Mouse (Mus musculus) heart, adult 8-10 months (tissue): Measurements from ENCODE around the gene Myo16. TPM values are rescaled to one million over a fixed set of nuclear protein-coding genes. Genes with fewer than 3 reads are reported as not detected.

Experiments
- DNase-seq: peaks from one replicate; pipeline ENCODE4 v3.0.0; 2022; ENCODE audit warnings: low spot score
- total RNA-seq, 4 experiments: library from RNA; stranded (reverse); gene quantifications; 2 replicates each; pipeline ENCODE4 v1.2.4; 2022

Gene Myo16
- total RNA-seq, 4 experiments from 2014 or later = 0.50 to 4.1 (median 2.6) TPM

DNA sequence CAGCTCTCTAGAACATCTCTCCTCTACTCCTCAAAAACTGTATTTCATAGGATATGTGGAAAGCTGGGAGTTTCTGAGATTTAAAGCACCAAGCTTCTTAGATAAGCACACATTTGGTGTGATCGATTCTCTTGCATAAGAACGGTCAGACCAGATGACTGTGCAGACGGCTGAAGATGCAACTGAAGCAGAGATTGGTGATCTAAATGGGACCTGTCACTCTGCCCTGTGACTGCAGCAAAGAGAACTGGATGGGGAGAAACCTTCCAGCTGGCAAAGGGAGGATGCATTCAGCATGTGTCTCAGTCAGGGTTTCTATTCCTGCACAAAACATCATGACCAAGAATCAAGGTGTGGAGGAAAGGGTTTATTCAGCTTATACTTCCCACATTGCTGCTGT, 318.7 kb downstream of the Myo16 start:
- no peak for DNase-seq

DNA sequence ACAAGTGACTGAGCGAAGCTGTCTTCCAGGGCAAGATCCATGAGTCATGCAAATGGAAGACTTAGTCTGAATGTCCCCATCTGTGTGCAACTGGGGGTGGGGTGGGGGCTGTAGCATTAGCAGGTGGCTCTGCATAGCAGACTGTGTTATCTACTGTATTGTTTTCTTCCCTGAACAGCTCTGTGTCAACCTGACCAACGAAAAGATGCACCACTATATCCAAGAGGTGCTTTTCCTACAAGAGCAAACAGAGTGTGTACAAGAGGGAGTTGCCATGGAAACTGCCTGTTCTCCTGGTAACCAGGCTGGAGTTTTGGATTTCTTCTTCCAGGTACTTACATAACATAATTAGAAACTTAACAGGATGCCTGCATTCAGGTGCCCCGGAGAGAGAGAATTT, 320.7 kb downstream of the Myo16 start:
- no peak for DNase-seq

DNA sequence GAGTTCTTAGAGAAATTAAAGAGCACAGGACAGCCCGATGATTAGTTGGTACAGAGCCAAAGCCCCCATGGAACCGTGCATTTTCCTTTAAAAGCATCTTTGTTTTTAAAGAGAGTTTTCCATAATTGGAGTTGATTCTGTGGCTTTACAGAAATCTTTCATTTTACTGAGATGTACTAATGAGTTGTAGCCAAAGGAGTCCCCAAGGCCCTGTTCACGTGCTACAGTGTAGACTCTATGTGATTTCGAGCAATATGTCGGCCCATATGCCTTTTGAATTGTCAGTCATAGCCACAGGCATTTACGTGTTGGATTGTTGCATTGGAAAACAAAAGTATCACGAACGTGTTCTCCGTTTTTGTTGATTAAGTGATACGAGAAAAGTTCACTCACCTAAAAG, 325.3 kb downstream of the Myo16 start:
- no peak for DNase-seq

DNA sequence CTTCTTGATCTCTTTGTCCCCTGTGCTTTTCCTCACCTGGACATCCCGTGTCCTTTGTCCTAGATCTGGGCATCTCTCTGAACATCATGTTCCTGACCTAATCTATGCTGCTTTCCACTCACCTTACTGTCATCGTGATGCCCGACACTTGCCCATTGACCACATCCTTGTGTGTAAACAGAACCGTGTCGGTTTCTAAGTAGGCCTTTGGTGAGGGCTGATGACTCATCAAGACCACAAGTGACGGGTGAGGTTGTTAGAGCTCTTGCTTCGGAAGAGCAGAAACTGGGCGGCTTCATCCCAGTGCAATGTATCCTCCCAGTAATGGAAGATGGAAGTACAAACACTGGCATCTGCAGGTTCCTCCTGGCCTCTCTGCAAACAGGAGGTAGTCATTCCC, 327.1 kb downstream of the Myo16 start:
- DNase-seq = no peak

DNA sequence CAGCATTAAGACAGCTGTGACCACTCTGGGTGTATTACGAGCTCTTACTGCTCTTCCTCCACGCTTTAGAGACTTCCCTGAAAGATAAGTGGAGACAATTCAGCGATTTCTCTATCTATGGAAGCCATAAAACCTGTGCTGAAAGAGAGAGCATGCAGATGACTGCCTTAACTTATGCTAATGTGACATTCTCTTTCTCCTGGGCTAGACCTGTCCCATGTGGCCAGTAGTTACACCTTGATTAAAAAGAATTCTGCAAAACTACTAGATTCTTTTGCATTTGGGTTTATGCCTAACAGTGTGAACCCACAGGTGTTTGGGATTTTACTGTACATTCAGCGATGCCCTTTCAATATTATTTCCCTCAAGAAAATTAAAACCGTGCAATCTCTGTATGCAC, 328.4 kb downstream of the Myo16 start:
- DNase-seq = no peak

DNA sequence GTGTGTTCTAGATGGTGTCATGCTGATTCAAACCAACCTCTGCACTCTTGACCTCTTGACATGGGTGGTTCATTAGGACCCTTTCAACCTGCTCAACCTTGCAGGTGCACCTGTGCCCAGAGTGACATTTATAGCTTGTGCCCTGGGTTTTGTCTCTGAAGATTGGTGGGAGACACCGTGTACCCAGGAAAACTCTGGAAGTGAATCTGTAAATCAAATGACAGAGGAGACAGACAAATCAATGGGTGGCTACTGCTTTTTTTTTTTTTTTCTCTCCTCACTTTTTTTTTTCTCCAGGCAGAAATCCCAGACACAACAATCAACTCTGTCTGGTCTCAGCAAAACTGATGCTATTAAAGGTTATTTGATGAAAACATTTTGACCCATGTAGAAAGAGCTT, 329.2 kb downstream of the Myo16 start:
- no peak for DNase-seq

DNA sequence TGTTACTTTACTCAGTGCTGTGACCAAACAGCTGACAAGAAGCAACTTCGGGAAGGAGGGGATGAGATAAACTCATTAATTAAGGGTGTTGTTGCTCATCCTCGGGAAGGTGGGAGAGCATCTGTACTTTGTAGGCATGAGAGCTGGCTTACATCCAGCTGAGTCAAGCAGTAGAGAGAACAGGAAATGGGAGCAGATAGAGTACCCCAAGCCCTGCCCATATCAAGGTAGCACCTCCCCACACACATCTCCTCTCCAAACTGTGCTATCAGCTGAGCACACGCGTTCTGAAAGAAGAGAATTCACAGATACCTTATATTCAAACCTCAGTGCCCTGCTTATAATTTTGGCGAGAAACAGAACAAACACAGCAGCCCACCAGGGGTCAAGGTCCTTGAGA, 330.1 kb downstream of the Myo16 start:
- no peak for DNase-seq

DNA sequence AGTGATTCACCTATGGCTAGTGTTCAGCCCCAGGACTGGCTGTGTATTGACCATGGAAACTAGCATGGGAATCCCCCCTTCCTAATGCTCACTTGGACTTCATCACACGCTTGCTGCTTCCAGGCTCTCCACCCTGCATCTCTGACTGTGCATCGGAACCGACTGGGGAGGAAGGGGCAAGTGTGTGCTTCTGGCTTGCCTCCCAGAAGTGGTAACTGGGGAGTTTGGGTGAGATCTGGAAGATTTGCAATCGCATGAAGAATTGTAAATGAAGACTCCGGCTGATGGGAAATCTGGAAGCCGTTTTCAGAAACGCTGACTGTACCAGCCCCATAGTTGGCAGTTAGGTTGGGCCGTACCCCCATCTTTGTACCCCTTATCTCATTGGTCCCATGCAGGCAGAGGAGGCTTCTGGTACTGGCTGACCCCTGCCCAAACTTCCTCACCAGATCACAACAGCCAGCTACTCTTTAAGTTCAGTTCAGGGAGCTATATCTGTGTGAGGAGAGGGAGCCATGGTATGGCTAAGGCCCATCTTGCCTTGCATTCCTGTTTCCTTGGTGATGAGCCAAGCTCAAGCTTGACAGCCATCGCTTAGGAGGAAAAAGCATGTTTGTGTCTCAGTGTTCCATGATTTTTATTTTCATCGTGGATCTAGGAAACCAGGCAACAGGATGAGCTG, 336.2 kb downstream of the Myo16 start:
- DNase-seq = no peak

DNA sequence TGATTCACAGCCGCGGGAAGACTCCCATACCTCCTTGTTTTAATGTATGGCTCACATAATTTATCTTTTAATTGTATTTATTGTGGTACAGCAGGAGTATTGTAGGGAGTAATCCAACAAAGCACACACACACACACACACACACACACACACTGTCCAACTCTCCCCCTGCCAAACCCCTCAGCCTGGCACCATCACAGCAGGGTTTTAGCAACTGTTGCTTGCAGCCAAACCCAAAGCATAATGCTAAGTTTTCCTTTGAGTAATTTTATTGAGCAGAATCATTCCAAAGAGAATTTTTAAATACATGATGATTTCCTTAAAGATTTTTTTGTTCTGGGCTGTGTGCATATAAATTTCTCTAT, 336.7 kb downstream of the Myo16 start:
- no peak for DNase-seq

DNA sequence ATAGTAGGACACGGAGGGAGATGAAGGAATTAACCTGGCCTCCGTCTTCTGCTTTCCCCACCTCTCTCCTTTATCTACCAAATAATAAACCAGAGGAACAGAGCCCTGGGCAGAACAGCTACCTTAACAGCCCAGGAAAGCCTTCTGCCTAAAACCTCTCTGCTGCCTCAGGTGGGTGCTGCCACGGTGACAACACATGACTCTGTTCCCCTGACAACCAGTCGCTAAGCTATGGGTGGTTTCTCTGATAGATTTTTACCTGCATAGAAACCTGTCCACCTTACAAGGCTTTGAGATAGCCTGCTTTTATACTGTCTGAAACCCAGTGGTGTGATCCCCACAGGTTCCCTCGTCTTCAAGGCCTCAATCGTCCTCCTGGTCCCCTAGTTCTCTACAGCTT, 337.2 kb downstream of the Myo16 start:
- no peak for DNase-seq

DNA sequence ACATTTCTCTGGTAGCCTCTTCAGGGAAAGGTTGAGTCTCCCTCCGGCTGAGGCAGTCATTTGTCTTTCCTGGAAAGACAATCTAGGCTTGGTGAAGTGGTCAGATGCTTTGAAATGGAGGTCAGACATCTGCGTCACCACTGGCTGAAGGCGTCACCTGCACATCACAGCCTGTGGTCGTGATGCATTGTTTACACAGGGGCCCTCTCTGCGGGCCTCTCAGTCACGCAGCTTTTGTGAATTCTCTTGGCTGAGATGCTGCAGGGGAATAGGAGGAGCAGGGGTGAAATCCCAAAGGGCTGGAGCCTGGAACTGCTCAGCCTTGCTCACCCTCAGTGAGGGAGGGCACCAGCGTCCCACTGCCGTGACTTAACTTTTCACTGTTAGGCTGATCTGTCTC, 346.1 kb downstream of the Myo16 start:
- DNase-seq = no peak

DNA sequence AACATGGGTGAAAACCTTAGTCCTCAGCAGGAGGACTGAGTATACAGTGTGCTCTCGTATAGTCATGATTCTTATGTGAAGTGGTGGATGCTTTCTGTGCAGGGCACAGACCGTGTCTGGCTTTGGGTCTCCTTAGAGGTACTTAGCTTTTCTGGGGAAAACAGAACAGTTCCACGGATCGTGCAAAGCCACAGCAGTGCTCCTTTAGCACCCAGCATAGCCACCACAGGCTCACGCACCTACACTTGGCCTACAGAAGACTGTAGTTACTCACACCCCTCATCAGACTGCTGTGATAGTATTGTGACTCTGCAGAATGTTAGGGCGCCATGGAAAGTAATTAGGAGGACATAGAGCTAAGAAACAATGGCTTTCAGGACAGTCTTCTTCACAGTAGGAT, 346.8 kb downstream of the Myo16 start:
- no peak for DNase-seq

DNA sequence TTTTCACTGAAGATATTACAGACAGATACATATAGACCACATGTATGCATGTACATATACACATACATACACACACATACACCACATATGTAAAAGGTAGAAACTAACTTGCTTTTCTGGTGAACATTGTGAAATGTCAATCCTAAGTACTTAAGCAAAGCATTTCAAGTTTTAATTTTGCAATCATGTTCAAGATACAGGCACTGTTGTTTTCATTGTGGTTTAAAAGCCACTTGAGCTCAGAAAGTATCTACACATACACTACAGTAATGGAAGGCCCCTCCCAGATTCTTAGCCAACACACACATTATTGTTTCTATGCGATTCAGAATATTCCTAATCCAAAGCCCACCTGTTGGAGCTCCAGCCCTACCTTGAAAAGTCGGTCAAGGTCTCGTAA, 348.0 kb downstream of the Myo16 start:
- DNase-seq = no peak

DNA sequence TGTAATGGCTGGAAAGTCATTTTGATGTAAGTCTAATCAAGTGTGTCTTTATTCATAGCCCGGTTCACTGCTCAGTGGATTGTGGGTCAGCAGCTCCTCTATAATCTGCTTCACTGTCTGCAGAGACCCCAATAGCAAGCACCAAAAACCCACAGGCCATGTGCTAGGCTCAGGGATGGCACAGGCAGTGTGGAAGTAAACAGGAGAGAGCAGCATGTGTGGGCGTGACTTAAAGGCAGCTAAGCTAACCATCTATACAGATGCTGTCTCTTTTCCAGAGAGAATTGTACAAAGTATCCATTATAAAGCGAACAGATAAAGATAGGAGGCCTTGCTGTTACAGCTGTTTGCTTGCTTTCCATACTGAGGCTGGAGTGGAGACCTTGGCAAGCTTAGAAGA, 358.4 kb downstream of the Myo16 start:
- DNase-seq = no peak

DNA sequence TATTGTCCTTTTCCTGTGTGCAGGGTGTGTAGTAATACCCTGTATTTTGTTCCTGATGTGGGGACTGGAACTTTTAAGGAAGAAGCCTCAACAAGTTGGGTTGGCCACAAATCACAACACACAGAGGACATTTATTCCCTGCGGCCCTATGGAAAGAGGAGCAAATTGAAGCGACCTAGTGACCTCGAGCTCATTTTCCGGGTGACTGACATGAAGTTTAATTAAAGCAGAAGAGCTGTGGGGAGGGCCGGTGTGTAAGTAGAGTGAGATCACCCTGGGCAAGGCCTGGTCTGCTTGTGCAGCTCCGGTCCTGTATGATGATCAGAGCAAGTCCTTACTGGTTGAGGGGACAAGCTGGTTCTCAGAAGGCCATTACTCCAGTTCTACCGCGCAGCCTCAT, 363.7 kb downstream of the Myo16 start:
- no peak for DNase-seq

DNA sequence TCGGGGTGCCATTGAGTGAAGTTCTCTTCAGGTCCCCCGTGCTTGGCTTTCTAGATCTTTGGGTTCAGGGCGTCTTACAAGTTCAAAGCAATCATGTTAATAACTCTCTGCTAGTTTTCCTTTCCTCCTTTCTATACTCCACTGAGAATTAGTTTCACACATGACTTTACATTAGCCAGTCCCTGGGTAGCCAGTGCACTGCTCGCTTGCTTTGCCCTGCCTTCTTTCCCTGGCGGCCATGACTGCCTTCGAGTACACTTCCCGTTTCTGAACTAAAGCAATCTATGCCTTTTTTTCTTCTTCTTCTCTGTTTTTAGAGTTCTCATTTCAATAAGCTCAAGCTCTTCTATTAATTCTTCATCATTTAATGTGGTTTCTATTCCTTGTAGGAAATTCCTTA, 365.6 kb downstream of the Myo16 start:
- no peak for DNase-seq

DNA sequence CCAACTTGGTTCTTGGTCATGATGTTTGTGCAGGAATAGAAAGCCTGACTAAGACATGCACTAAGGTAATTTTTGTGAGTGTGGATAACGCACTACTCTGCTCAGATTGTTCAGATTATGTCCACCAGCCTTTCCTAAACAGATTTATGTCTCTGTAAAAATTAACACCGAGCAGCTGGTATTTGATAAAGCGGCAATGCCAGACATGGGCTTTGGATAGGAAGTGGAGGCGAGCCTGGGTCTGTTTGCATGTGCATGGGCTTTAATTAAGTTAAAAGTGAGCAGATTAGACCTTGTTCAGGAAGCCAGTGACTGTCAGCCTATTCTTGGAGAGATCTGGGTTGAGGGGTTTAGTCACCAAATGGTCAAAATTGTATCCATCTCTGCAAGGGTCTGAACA, 367.8 kb downstream of the Myo16 start:
- DNase-seq = no peak

DNA sequence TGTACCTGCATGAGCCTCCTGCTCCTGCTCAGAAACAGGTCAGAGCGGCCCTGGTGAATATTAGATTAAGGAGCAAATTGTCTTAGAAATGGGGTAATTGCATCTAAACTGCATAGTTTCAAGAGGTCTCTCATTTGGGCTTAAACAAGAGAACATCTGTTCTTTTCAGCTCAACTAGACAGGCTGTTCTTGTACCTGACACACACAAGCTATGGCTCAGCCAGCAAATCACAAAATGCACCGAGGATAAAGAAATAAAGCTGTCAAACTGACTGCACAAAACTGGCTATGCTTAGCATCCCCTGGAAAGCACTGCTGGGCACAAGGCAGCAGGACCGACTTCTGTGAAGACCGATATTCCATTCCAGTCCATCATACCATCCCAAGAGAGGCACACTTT, 372.0 kb downstream of the Myo16 start:
- no peak for DNase-seq

DNA sequence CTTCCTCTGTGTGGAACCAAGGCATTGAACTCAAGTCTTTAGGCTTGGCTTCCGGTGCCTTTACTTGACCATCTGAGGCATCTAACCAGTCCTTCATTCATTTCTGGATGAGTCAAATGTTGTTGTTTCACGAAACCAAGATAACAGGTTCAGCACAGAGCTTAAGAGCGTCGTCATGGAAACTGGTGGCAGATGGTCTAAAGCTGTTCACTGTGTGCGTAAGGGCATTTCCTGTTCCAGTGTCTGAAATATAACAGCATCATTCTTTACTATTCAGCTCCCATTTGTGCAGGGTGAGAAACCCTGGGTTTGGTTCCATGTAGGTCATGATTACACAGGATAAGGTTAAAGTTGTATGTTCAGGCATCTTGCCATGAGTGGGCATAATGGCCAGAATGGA, 372.9 kb downstream of the Myo16 start:
- no peak for DNase-seq

DNA sequence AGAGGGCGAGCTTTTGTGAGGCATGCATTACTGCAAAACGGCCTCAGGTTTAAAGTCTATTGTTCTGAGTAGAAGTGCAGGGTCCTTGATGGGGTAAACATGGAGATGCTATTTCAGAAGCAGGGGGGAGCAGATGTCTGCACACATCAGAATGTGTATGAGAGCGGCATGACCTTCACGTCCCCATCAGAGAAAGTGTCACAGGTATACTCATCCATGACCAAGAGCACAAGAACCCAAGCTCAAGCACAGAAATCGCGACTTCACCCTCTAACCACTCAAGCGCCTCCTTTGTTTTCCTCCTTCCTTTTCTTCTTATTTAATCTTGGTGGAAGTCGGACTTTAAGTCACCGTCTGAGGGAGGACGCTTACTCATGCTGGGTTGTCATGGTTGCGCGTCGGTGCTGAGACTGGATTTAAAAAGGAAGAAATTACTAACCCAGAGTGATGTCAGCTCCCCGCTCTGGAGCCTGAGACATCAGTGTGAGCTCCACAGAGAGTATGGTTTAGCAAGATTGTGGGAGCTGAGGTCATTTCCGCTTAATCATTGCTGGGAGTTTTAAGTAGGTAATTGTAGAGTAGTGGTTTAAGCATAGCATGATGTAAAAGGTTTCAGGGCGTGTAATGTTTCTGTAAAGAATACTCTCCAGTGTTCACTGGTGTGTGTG, 381.0 kb downstream of the Myo16 start:
- DNase-seq = no peak

DNA sequence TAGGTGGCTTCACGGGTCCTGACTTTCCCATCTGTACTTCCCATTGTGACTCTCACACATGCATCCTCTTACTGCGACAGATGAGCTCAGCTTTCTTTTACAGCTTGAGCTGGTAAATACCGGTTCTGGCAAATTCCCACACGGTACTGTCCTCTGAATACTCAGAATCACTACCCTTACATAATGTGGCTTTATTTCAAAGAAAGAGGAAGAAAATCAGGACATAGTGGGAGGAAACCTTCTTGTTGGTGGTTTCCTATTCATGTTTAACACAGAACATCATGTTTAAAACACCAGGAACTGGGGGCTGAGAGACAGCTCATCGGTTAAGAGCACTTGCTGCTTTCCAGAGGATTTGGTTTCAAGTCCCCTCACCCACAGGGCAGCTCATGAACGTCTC, 384.6 kb downstream of the Myo16 start:
- DNase-seq = no peak

DNA sequence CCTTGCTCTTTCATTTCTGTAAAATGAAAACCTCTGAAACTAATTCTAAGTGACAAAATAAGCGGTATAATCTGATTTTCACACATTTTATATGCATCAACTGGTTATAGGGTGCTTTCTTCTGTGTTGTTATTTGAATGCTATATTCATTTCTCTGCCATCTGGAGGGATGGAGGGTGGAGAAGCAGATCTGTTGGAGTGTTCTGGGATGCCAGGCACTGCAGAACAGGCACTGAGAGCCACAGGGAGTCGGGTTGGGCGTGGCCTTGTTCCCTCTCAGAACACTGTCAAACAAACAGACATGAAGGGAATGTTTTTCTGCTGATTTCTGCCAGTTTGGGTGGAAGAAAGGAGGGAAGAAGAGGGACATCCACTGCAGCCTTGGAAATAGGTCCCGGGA, 386.0 kb downstream of the Myo16 start:
- no peak for DNase-seq

DNA sequence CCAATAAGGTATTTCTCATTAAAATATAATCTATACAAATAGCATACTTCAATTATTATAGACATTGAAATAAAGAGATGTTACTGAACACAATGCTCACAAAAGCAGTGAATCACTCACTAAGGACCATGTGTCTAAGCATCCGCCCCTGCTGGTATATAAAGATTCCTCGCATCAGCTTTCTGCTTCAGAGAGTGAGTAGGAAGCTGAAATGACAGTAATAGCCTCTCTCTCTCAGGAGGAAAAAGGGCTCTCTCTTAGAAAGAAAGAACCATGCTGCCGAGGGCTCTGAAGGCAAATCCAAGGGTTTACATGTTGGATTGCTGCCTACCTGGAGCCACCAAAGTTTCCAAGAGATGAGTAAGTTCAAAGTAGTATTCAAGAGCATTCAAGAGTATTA, 392.2 kb downstream of the Myo16 start:
- no peak for DNase-seq

DNA sequence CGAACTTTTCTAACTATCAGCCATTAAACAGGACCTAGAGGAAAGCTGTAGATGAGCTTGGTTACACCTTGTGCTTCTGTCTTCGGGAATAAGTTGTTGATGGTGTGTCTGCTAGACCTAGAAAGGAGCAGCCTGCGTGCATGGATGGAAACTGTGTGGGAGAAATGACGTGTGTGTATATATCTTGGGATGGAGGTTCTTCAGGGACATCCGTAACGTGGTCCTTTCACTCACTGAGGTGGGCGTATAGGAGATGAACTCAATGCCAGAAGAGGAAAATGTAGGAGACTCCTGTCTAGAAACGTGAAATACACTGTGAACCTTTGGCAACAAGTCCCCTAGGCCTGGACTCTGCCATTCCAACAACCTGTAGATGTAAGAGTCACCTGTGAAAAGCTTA, 392.8 kb downstream of the Myo16 start:
- DNase-seq = no peak
